In the genomic region with DNA sequence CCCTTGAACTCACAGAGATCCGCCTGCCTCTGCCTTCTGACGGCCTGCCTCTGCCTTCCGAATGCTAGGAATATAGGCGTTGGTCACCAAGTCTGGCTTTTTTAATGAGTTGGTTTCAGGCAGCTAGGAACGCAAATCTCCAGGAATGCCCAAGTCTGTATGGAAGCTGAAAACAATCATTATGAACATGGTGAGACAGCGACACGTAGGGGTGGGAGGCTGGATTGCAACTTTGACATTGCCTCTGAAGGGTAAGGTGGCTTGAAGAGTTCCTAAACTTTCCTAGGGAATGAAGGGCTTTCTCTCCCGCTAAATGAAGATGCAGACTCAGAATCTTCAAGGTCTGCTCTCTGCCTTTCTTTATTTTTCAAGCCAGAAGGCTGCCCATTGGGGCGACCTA, we compare ENCODE assay signal across 13 mouse cellular contexts.
A peak's percentile ranks its signal among the peaks of the same experiment; 100 is the strongest.
DNase-seq lines count a peak whose midpoint lies in the region; ATAC-seq and TF ChIP-seq lines count a peak whose summit lies in the region.
"Had no signal": no experiment of that assay in that cellular context is flagged by ENCODE, and none has a peak within 500 bp of the region (broad histone marks: within the 10 kb centered on the region; RNA-seq: fewer than 3 reads in every experiment).

No protein-coding gene starts in this region.

- no peak for DNase-seq in kidney, postnatal 0 days (ENCODE audit: low spot score)
- no peak for DNase-seq in kidney, postnatal 10 days
- DNase-seq in midbrain, postnatal 0 days (ENCODE audit: low spot score): no peak
- DNase-seq in R1 (ENCODE audit: low read depth, low spot score): peak; percentile 87
- no peak for DNase-seq in thymus, postnatal 25 days
- no peak for DNase-seq in frontal cortex, postnatal 36 days (ENCODE audit: low spot score in 2 of 2)
- DNase-seq: cerebellum, adult 11 months; embryo, embryonic 11 days; right cerebral cortex, postnatal 14 days had no signal

- H3K9me3 ChIP-seq in kidney, postnatal 0 days (replicated peaks; ENCODE audit: low read length): no peaks in the 10 kb centered on the region
- no peaks in the 10 kb centered on the region for H3K9me3 ChIP-seq in midbrain, postnatal 0 days (ENCODE audit: low read length)
- H3K9me3 ChIP-seq in midbrain, embryonic 16.5 days (replicated peaks; ENCODE audit: control insufficient read depth, low read length, poor library complexity, severe bottlenecking): no peaks in the 10 kb centered on the region
- H3K9me3 ChIP-seq: hindbrain, embryonic 12.5 days; neural tube, embryonic 15.5 days had no signal

- H3K4me2 ChIP-seq in kidney, postnatal 0 days (ENCODE audit: low read length): no peak overlapping the region
- no peak overlapping the region for H3K4me2 ChIP-seq in midbrain, postnatal 0 days (ENCODE audit: low read depth, low read length, poor library complexity, severe bottlenecking)
- H3K4me2 ChIP-seq in midbrain, embryonic 16.5 days (ENCODE audit: low read length): no peak overlapping the region
- H3K4me2 ChIP-seq: neural tube, embryonic 15.5 days had no signal

- H3K27ac ChIP-seq in kidney, postnatal 0 days: no peak overlapping the region
- H3K27ac ChIP-seq in midbrain, postnatal 0 days (ENCODE audit: low read depth, low read length): no peak overlapping the region
- no peak overlapping the region for H3K27ac ChIP-seq in midbrain, embryonic 16.5 days (ENCODE audit: low read length)
- H3K27ac ChIP-seq: neural tube, embryonic 15.5 days had no signal

- no peak overlapping the region for H3K4me3 ChIP-seq in kidney, postnatal 0 days (replicated peaks; ENCODE audit: low read depth, low read length)
- no peak overlapping the region for H3K4me3 ChIP-seq in midbrain, postnatal 0 days (ENCODE audit: low read depth, low read length)
- no peak overlapping the region for H3K4me3 ChIP-seq in midbrain, embryonic 16.5 days (ENCODE audit: low read depth, low read length)
- H3K4me3 ChIP-seq: hindbrain, embryonic 12.5 days; neural tube, embryonic 15.5 days had no signal

- H3K27me3 ChIP-seq in kidney, postnatal 0 days (ENCODE audit: insufficient read depth, low read length): peaks cover 3% of the 10 kb centered on the region; the same call in 1 of the 2 replicates
- H3K27me3 ChIP-seq in midbrain, postnatal 0 days (ENCODE audit: insufficient read depth, low read length): no peaks in the 10 kb centered on the region
- H3K27me3 ChIP-seq in midbrain, embryonic 16.5 days (ENCODE audit: control insufficient read depth, insufficient read depth, low read depth, low read length): no peaks in the 10 kb centered on the region
- H3K27me3 ChIP-seq: hindbrain, embryonic 12.5 days; neural tube, embryonic 15.5 days; Patski had no signal

- no peaks in the 10 kb centered on the region for H3K36me3 ChIP-seq in kidney, postnatal 0 days (ENCODE audit: insufficient read depth, low read length)
- H3K36me3 ChIP-seq in midbrain, postnatal 0 days (ENCODE audit: insufficient read depth, low read length): no peaks in the 10 kb centered on the region
- H3K36me3 ChIP-seq in midbrain, embryonic 16.5 days (ENCODE audit: control insufficient read depth, insufficient read depth, low read length): no peaks in the 10 kb centered on the region
- H3K36me3 ChIP-seq: hindbrain, embryonic 12.5 days; neural tube, embryonic 15.5 days had no signal

- H3K9ac ChIP-seq in kidney, postnatal 0 days (ENCODE audit: low read depth, low read length): no peak overlapping the region
- no peak overlapping the region for H3K9ac ChIP-seq in midbrain, postnatal 0 days (replicated peaks; ENCODE audit: low read length, poor library complexity, severe bottlenecking)
- H3K9ac ChIP-seq in midbrain, embryonic 16.5 days (ENCODE audit: low read depth, low read length): no peak overlapping the region
- H3K9ac ChIP-seq: hindbrain, embryonic 12.5 days; neural tube, embryonic 15.5 days had no signal

- 82% methylated on average over 9 of the region's 9 CpGs for WGBS in kidney, postnatal 0 days
- whole genome bisulfite sequencing in midbrain, postnatal 0 days: 79% methylated on average over 9 of the region's 9 CpGs
- WGBS in midbrain, embryonic 16.5 days: 77% methylated on average over 9 of the region's 9 CpGs

- no peak for ATAC-seq in kidney, postnatal 0 days (replicated peaks; ENCODE audit: low FRiP score, low read depth)
- ATAC-seq in midbrain, postnatal 0 days (ENCODE audit: low FRiP score): no peak
- ATAC-seq in midbrain, embryonic 16.5 days: no peak
- ATAC-seq: Patski had no signal

- peaks cover 5% of the 10 kb centered on the region; the same call in 1 of the 2 replicates for H3K4me1 ChIP-seq in kidney, postnatal 0 days (replicated peaks; ENCODE audit: insufficient read depth, low read length)
- no peaks in the 10 kb centered on the region for H3K4me1 ChIP-seq in midbrain, postnatal 0 days (ENCODE audit: insufficient read depth, low read length)
- H3K4me1 ChIP-seq in midbrain, embryonic 16.5 days (ENCODE audit: control insufficient read depth, insufficient read depth, low read length): peaks cover 2% of the 10 kb centered on the region; the same call in 1 of the 2 replicates

- peak; percentile 52 for TF ChIP-seq CTCF in kidney, postnatal 0 days (IDR thresholded peaks at IDR 0.05; ENCODE audit: low read depth)
- TF ChIP-seq CTCF in midbrain, postnatal 0 days (IDR thresholded peaks at IDR 0.05): peak; percentile 39
